Mouse (Mus musculus) midbrain, embryonic 14.5 days (tissue): ENCODE data around the gene Pitpnc1. TPM values are rescaled to one million over a fixed set of nuclear protein-coding genes. Genes with fewer than 3 reads are reported as not detected.

Source experiments
- ATAC-seq: fragments of 200-750 bp; cut with Nextera tagmentation; 2 replicates; pipeline ENCODE4 v1.8.0; 2017; ENCODE audit warnings: moderate number of reproducible peaks, moderate library complexity; ENCODE audit not compliant: low FRiP score, low TSS enrichment
- DNase-seq: peaks from one replicate; pipeline ENCODE4 v3.0.0-alpha.2; 2015
- H3K27ac ChIP-seq: fragments of 300-500 bp; sonication (generic); replicated peaks from 2 replicates; pipeline ENCODE4 v1.5.1; 2014; ENCODE audit warnings: mild to moderate bottlenecking, low read depth, low read length, moderate library complexity
- H3K27me3 ChIP-seq: fragments of 300-500 bp; sonication (generic); 2 replicates; pipeline ENCODE4 v1.6.1; 2014; ENCODE audit warnings: low read length, control low read depth, mixed read lengths; ENCODE audit not compliant: control insufficient read depth, insufficient read depth
- H3K36me3 ChIP-seq: fragments of 300-500 bp; sonication (generic); 2 replicates; pipeline ENCODE4 v1.6.1; 2014; ENCODE audit warnings: low read length, control low read depth; ENCODE audit not compliant: control insufficient read depth, insufficient read depth
- H3K4me1 ChIP-seq: fragments of 300-500 bp; sonication (generic); 2 replicates; pipeline ENCODE4 v1.6.1; 2014; ENCODE audit warnings: mild to moderate bottlenecking, antibody characterized with exemption, low read length, control low read depth; ENCODE audit not compliant: control insufficient read depth, insufficient read depth
- H3K4me2 ChIP-seq: fragments of 300-500 bp; sonication (generic); 2 replicates; pipeline ENCODE4 v1.6.1; 2014; ENCODE audit warnings: mild to moderate bottlenecking, low read length, moderate library complexity
- H3K4me3 ChIP-seq: fragments of 300-500 bp; sonication (generic); replicated peaks from 2 replicates; pipeline ENCODE4 v1.5.1; 2014; ENCODE audit warnings: low read depth, low read length
- H3K9ac ChIP-seq: fragments of 300-500 bp; sonication (generic); replicated peaks from 2 replicates; pipeline ENCODE4 v1.6.1; 2014; ENCODE audit warnings: mild to moderate bottlenecking, low read length, moderate library complexity
- H3K9me3 ChIP-seq: fragments of 300-500 bp; sonication (generic); 2 replicates; pipeline ENCODE4 v1.6.1; 2016; ENCODE audit warnings: low read length, control low read depth, mixed read lengths; ENCODE audit not compliant: control insufficient read depth
- WGBS: fragments of 180-500 bp; shearing (Covaris S2); extraction: QIAGEN DNeasy Blood & Tissue Kit; methylation state at CpG from one replicate; pipeline ENCODE4 v1.1.7; 2014; 5-methylcytosine and 5-hydroxymethylcytosine counted together
- polyA plus RNA-seq: library from polyadenylated mRNA; unstranded; fragments of >200 nt; fragmentation: Nextera tagmentation; extraction: Ambion mirVana; gene quantifications from 2 replicates; pipeline ENCODE4 v1.2.1, GENCODE M21; 2014

Pitpnc1 gene
- polyA plus RNA-seq, 1 experiment from 2014 or later: 42.1 TPM

DNA sequence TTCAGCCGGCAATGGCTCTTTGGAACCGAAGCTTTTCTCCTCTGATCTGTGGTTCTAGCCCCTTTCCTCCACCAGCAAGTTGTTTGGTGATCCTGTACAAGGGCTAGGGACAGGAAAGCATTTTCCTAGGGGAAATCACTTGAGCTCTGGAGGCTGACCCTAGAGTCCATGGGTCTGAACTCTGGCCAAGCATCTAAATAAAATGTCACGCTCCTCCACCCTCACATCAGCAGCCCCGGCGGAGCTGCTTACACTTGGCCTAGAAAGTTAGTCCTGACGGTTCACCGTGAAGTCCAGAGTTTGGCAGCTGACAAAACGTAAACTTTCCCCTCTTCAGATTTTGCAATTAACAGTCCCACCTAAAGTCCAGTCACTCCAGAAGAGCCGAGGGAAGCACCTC lies 90.5 kb downstream of the Pitpnc1 start:
- 90% methylated on average over 9 of the region's 9 CpGs for WGBS
- peaks cover 4% of the 10 kb centered on the region; the same call in 1 of the 2 replicates for H3K4me1 ChIP-seq
- ATAC-seq: no peak
- H3K27me3 ChIP-seq: no peaks in the 10 kb centered on the region
- no peak overlapping the region for H3K9ac ChIP-seq
- no peak overlapping the region for H3K27ac ChIP-seq
- H3K36me3 ChIP-seq: no peaks in the 10 kb centered on the region
- no peaks in the 10 kb centered on the region for H3K9me3 ChIP-seq
- H3K4me3 ChIP-seq: no peak overlapping the region
- H3K4me2 ChIP-seq: no peak overlapping the region
- no peak for DNase-seq

DNA sequence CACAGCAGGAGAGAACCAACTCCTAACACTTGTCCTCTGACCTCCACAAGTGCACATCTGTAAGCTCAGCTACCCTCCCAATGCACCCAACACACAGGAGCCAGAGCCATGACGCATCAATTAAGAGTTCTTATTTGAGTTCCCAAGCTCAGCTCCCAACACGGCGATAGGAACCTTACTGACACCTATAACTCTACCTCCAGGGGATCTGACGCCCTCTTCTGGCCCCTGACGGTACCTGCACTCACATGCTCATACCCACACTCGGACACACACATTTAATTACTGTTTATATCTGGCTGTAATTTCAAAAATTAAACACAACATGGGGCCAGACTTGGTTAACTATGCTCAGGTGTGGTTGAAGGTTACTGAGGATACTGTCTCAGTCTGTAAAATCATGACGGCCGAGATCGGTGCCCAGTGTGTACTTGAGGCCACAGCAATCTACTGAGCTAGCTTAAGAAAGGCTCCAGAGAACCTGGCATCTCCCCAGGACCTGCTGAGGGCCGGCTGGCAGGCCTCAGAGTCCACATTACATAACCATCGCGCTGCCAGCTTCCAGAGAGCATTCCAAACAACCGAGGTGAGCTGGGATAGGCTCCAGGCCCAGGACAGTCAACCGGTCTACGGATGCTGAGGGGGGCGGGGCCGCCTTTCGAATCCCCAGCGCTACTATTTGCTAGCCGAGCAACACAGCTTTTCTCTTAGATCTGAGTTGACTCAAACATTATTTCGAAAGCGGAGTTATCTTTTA lies 91.2 kb downstream of the Pitpnc1 start:
- H3K36me3 ChIP-seq: no peaks in the 10 kb centered on the region
- WGBS: 91% methylated on average over 22 of the region's 22 CpGs
- DNase-seq: no peak
- H3K9ac ChIP-seq: no peak overlapping the region
- no peak overlapping the region for H3K4me3 ChIP-seq
- H3K27me3 ChIP-seq: no peaks in the 10 kb centered on the region
- no peak overlapping the region for H3K27ac ChIP-seq
- no peak for ATAC-seq
- H3K9me3 ChIP-seq: no peaks in the 10 kb centered on the region
- H3K4me1 ChIP-seq: peaks cover 4% of the 10 kb centered on the region; the same call in 1 of the 2 replicates
- H3K4me2 ChIP-seq: no peak overlapping the region

DNA sequence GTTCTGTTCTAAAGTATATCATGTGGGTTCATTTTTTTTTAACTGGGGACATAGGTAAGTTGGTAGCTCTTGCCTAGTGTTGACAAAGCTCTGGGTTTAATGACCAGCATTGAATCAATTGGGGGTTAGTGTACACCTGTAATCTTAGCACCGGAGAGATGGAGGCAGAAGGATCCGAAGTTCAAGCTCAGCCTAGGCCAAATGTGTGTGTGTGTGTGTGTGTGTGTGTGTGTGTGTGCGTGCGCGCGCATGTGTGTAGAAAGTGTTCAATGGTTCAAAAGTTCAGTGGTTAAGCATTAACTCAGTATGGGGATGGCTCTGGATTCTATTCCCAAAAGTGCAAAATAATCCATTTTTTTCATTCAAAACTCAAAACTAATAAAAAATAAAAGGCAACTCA lies 93.2 kb downstream of the Pitpnc1 start:
- Histone ChIP-seq H3K9ac (no peak overlapping the region), H3K9me3 (no peaks in the 10 kb centered on the region), H3K4me2 (no peak overlapping the region), H3K36me3 (no peaks in the 10 kb centered on the region), H3K27ac (no peak overlapping the region), H3K4me1 (no peaks in the 10 kb centered on the region), H3K4me3 (no peak overlapping the region), H3K27me3 (no peaks in the 10 kb centered on the region)
- ATAC-seq (no peak), DNase-seq (no peak)
- 97% methylated on average over 6 of the region's 6 CpGs for WGBS

DNA sequence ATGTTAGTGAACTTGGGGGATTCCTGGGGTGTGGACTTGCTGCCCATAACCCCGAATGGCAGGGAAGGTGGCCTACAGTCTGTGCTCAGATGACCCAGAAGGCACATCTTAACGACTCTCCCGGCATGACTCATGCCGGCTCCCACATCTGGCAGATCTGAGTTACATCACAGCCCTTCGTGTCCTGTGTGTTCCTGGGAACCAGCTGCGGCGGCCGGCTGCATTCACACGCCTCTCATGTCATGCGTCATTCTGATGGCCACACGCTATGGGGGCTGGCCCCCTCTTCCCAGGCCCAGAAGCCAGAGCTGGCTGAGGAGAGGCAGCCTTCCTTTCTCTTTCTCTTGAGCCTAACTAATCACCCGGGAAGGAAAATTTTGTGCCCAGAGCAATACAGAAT lies 94.2 kb downstream of the Pitpnc1 start:
- H3K4me3 ChIP-seq: no peak overlapping the region
- H3K36me3 ChIP-seq: no peaks in the 10 kb centered on the region
- H3K9me3 ChIP-seq: no peaks in the 10 kb centered on the region
- no peak overlapping the region for H3K9ac ChIP-seq
- H3K27ac ChIP-seq: no peak overlapping the region
- 64% methylated on average over 12 of the region's 12 CpGs for WGBS
- no peaks in the 10 kb centered on the region for H3K27me3 ChIP-seq
- ATAC-seq: no peak
- no peaks in the 10 kb centered on the region for H3K4me1 ChIP-seq
- H3K4me2 ChIP-seq: no peak overlapping the region
- DNase-seq: no peak

DNA sequence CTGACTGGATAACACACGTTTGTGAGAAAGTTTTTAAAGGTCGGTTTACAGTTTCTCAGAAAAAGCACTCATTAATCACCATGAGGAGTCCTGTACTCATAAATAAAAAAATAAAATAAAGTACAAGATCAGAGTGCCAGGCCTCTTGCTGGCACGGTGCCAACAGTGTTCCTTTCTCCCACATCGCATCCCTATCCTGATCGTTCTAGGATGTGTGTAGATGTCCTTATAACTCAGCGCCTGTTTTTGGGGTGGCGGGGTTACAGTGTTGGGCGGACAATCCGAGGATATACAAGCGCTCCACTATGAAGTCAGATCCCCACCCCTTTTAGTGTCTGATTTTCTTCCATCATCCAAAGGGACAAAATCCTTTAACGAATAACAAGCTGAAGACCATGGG lies 94.7 kb downstream of the Pitpnc1 start:
- Histone ChIP-seq H3K9ac (no peak overlapping the region), H3K9me3 (no peaks in the 10 kb centered on the region), H3K36me3 (no peaks in the 10 kb centered on the region), H3K27ac (no peak overlapping the region), H3K27me3 (no peaks in the 10 kb centered on the region), H3K4me1 (no peaks in the 10 kb centered on the region), H3K4me2 (no peak overlapping the region), H3K4me3 (no peak overlapping the region)
- 93% methylated on average over 11 of the region's 11 CpGs for WGBS
- ATAC-seq (no peak), DNase-seq (no peak)

DNA sequence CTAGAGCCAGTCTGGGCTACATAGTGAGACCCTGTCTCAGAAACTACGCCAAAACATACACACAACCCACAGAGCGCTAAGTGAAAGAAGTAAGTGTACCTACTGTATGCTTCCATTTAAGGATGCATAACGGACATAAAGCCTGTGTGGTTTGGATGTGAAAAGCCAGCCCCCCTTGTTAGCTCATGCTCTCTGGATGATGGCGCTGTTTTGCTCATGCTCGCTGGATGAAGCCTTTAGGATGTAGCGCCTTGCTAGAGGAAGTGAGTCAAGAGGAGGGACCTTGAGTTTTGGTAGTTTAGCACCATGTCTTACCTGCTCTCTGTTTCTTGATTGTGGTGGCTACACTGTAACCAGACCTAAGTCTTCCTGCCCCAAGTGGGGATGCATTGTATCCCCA lies 96.9 kb downstream of the Pitpnc1 start:
- 92% methylated on average over 6 of the region's 6 CpGs for WGBS
- Histone ChIP-seq H3K9ac (no peak overlapping the region), H3K4me1 (no peaks in the 10 kb centered on the region), H3K4me3 (no peak overlapping the region), H3K27me3 (no peaks in the 10 kb centered on the region), H3K36me3 (no peaks in the 10 kb centered on the region), H3K27ac (no peak overlapping the region), H3K9me3 (no peaks in the 10 kb centered on the region), H3K4me2 (no peak overlapping the region)
- ATAC-seq: no peak
- DNase-seq: no peak

DNA sequence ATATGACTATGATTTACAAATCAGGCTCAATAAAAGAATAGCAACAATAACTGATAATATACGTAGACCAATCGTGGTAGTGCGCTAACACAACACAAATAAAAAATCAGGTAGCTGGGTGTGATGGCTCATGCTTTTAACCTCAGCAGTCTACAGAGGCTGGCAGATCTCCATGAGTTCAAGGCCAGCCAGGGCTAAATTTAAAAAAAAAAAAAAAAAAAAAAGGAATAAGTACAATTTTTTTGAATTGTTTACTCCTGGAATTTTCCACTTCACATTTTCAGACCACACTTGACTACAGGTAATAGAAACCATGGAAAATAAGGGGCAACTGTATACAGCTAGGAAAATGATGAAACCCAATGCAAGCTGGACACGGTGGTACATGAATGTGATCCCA lies 97.3 kb downstream of the Pitpnc1 start:
- Histone ChIP-seq H3K9me3 (no peaks in the 10 kb centered on the region), H3K27ac (peak overlapping the region; percentile 55), H3K27me3 (no peaks in the 10 kb centered on the region), H3K4me2 (no peak overlapping the region), H3K9ac (no peak overlapping the region), H3K4me1 (no peaks in the 10 kb centered on the region), H3K4me3 (no peak overlapping the region), H3K36me3 (no peaks in the 10 kb centered on the region)
- no peak for ATAC-seq
- no peak for DNase-seq
- WGBS: 94% methylated on average over 4 of the region's 4 CpGs

DNA sequence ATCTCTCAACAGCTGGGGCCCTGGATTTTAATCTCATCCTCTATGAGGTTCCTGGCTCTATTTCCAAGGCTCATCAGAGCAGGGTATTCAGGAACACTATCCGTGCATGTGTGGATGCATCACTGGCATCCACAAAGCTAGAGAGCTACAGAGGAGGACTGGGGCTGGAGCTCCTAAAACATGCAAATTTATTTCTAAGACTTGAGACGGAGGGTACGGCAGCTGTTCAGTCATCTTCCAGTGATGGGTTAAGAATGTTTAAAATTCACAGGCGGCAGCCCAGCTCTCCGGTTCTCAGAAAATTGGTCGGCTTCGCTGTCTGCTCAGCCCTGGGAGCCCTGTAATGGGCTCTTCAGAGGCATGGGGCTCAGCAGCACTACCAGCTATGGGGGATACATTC lies 97.8 kb downstream of the Pitpnc1 start:
- H3K9me3 ChIP-seq: no peaks in the 10 kb centered on the region
- H3K36me3 ChIP-seq: no peaks in the 10 kb centered on the region
- H3K4me2 ChIP-seq: no peak overlapping the region
- no peaks in the 10 kb centered on the region for H3K27me3 ChIP-seq
- H3K4me3 ChIP-seq: no peak overlapping the region
- H3K4me1 ChIP-seq: no peaks in the 10 kb centered on the region
- ATAC-seq (no peak), DNase-seq (peak; percentile 60)
- peak overlapping the region; percentile 55 for H3K27ac ChIP-seq
- WGBS: 26% methylated on average over 7 of the region's 7 CpGs
- no peak overlapping the region for H3K9ac ChIP-seq

DNA sequence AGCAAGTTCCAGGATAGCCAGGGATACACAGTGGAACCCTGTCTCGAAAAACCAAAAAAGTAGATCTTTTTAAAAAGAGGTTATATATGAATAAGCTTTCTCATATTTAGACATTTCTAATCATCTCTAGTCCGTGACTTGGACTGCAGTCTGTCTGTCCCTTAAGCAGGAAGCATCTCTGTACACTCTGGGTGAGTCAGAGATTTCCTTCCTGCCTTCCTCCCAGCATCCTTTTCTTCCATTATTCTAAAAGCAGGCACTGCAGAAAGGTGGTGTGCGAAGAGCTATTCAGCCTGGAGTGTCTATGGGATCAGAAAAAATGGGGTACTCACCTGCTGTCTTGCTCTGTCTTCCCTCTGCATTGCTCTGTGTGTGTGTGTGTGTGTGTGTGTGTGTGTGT lies 100.0 kb downstream of the Pitpnc1 start:
- Histone ChIP-seq H3K9me3 (no peaks in the 10 kb centered on the region), H3K4me3 (no peak overlapping the region), H3K9ac (no peak overlapping the region), H3K27ac (no peak overlapping the region), H3K4me2 (no peak overlapping the region), H3K27me3 (no peaks in the 10 kb centered on the region), H3K36me3 (no peaks in the 10 kb centered on the region), H3K4me1 (no peaks in the 10 kb centered on the region)
- DNase-seq (no peak), ATAC-seq (no peak)
- 92% methylated on average over 3 of the region's 3 CpGs for WGBS
